Mouse (Mus musculus): ENCODE results near the gene Prr13. TPM values are rescaled to one million over a fixed set of nuclear protein-coding genes. Genes with fewer than 3 reads are reported as not detected.

Prr13 gene
- total and polyA plus RNA-seq, 2 experiments: 7.3 to 93.4 TPM

- Histone ChIP-seq H3K9ac (ENCODE audit: low read depth, low read length) (no peak overlapping the region), H3K4me3 (ENCODE audit: insufficient read depth, low read depth, low read length) (no peak overlapping the region), H3K27ac (replicated peaks; ENCODE audit: insufficient read depth, low read depth, low read length) (no peak overlapping the region), H3K4me1 (ENCODE audit: control insufficient read depth, insufficient read depth, low read length) (peaks cover 4% of the 10 kb centered on the region), H3K27me3 (ENCODE audit: control insufficient read depth, insufficient read depth, low read length) (no peaks in the 10 kb centered on the region), H3K79me2 (ENCODE audit: control insufficient read depth, insufficient read depth, low read length) (no peaks in the 10 kb centered on the region), H3K36me3 (ENCODE audit: control insufficient read depth, insufficient read depth, low read length) (peaks cover 5% of the 10 kb centered on the region)
- TF ChIP-seq CTCF (IDR thresholded peaks at IDR 0.05; ENCODE audit: low read depth, low read length): no peak
- no peak for TF ChIP-seq POLR2A (IDR thresholded peaks at IDR 0.05; ENCODE audit: extremely low read depth, insufficient read depth, low read length)
- DNase-seq (ENCODE audit: extremely low read depth, low read depth, low spot score): no peak
- WGBS: 18% methylated on average over 2 of the region's 2 CpGs
Measured at GRCm38 (mm10) chr15:102506464-102506830, 47.6 kb downstream of the Prr13 start.

GRCm38 (mm10) chr15:102506864-102507263, 48.0 kb downstream of the Prr13 start:
- no peaks in the 10 kb centered on the region for H3K27me3 ChIP-seq (ENCODE audit: control insufficient read depth, insufficient read depth, low read length)
- no peak for DNase-seq (ENCODE audit: extremely low read depth, low read depth, low spot score)
- peaks cover 5% of the 10 kb centered on the region for H3K36me3 ChIP-seq (ENCODE audit: control insufficient read depth, insufficient read depth, low read length)
- no peak overlapping the region for H3K27ac ChIP-seq (replicated peaks; ENCODE audit: insufficient read depth, low read depth, low read length)
- H3K79me2 ChIP-seq (ENCODE audit: control insufficient read depth, insufficient read depth, low read length): no peaks in the 10 kb centered on the region
- peaks cover 4% of the 10 kb centered on the region for H3K4me1 ChIP-seq (ENCODE audit: control insufficient read depth, insufficient read depth, low read length)
- TF ChIP-seq CTCF (IDR thresholded peaks at IDR 0.05; ENCODE audit: low read depth, low read length): no peak
- no peak for TF ChIP-seq POLR2A (IDR thresholded peaks at IDR 0.05; ENCODE audit: extremely low read depth, insufficient read depth, low read length)
- WGBS: 94% methylated on average over 1 of the region's 1 CpGs
- H3K9ac ChIP-seq (ENCODE audit: low read depth, low read length): no peak overlapping the region
- no peak overlapping the region for H3K4me3 ChIP-seq (ENCODE audit: insufficient read depth, low read depth, low read length)

GRCm38 (mm10) chr15:102507561-102507960, 48.7 kb downstream of the Prr13 start:
- no peak overlapping the region for H3K27ac ChIP-seq (replicated peaks; ENCODE audit: insufficient read depth, low read depth, low read length)
- peaks cover 4% of the 10 kb centered on the region for H3K4me1 ChIP-seq (ENCODE audit: control insufficient read depth, insufficient read depth, low read length)
- no peaks in the 10 kb centered on the region for H3K27me3 ChIP-seq (ENCODE audit: control insufficient read depth, insufficient read depth, low read length)
- H3K4me3 ChIP-seq (ENCODE audit: insufficient read depth, low read depth, low read length): no peak overlapping the region
- no peak for DNase-seq (ENCODE audit: extremely low read depth, low read depth, low spot score)
- H3K79me2 ChIP-seq (ENCODE audit: control insufficient read depth, insufficient read depth, low read length): no peaks in the 10 kb centered on the region
- H3K9ac ChIP-seq (ENCODE audit: low read depth, low read length): no peak overlapping the region
- peaks cover 5% of the 10 kb centered on the region for H3K36me3 ChIP-seq (ENCODE audit: control insufficient read depth, insufficient read depth, low read length)
- TF ChIP-seq POLR2A (IDR thresholded peaks at IDR 0.05; ENCODE audit: extremely low read depth, insufficient read depth, low read length) (no peak), CTCF (IDR thresholded peaks at IDR 0.05; ENCODE audit: low read depth, low read length) (no peak)

GRCm38 (mm10) chr15:102508336-102508735, 49.5 kb downstream of the Prr13 start:
- Histone ChIP-seq H3K27me3 (ENCODE audit: control insufficient read depth, insufficient read depth, low read length) (no peaks in the 10 kb centered on the region), H3K79me2 (ENCODE audit: control insufficient read depth, insufficient read depth, low read length) (no peaks in the 10 kb centered on the region), H3K4me3 (ENCODE audit: insufficient read depth, low read depth, low read length) (no peak overlapping the region), H3K27ac (replicated peaks; ENCODE audit: insufficient read depth, low read depth, low read length) (no peak overlapping the region), H3K36me3 (ENCODE audit: control insufficient read depth, insufficient read depth, low read length) (peaks cover under 1% of the 10 kb centered on the region; the same call in 1 of the 2 replicates), H3K9ac (ENCODE audit: low read depth, low read length) (no peak overlapping the region), H3K4me1 (ENCODE audit: control insufficient read depth, insufficient read depth, low read length) (peaks cover 4% of the 10 kb centered on the region)
- WGBS: 90% methylated on average over 3 of the region's 3 CpGs
- DNase-seq (ENCODE audit: extremely low read depth, low read depth, low spot score): no peak
- TF ChIP-seq CTCF (IDR thresholded peaks at IDR 0.05; ENCODE audit: low read depth, low read length) (no peak), POLR2A (IDR thresholded peaks at IDR 0.05; ENCODE audit: extremely low read depth, insufficient read depth, low read length) (no peak)

- H3K27me3 ChIP-seq (ENCODE audit: control insufficient read depth, insufficient read depth, low read length): no peaks in the 10 kb centered on the region
- H3K27ac ChIP-seq (replicated peaks; ENCODE audit: insufficient read depth, low read depth, low read length): no peak overlapping the region
- no peak for TF ChIP-seq CTCF (IDR thresholded peaks at IDR 0.05; ENCODE audit: low read depth, low read length)
- DNase-seq (ENCODE audit: extremely low read depth, low read depth, low spot score): no peak
- WGBS: 28% methylated on average over 9 of the region's 9 CpGs
- peaks cover 4% of the 10 kb centered on the region for H3K4me1 ChIP-seq (ENCODE audit: control insufficient read depth, insufficient read depth, low read length)
- H3K36me3 ChIP-seq (ENCODE audit: control insufficient read depth, insufficient read depth, low read length): no peaks in the 10 kb centered on the region
- peak overlapping the region; percentile 90 for H3K4me3 ChIP-seq (ENCODE audit: insufficient read depth, low read depth, low read length)
- H3K9ac ChIP-seq (ENCODE audit: low read depth, low read length): peak overlapping the region; percentile 78
- H3K79me2 ChIP-seq (ENCODE audit: control insufficient read depth, insufficient read depth, low read length): no peaks in the 10 kb centered on the region
Measured at GRCm38 (mm10) chr15:102510110-102510509, 51.3 kb downstream of the Prr13 start.

GRCm38 (mm10) chr15:102510590-102511284, 51.9 kb downstream of the Prr13 start:
- H3K27me3 ChIP-seq (ENCODE audit: control insufficient read depth, insufficient read depth, low read length): no peaks in the 10 kb centered on the region
- TF ChIP-seq CTCF (IDR thresholded peaks at IDR 0.05; ENCODE audit: low read depth, low read length) (no peak), POLR2A (IDR thresholded peaks at IDR 0.05; ENCODE audit: extremely low read depth, insufficient read depth, low read length) (no peak)
- no peaks in the 10 kb centered on the region for H3K79me2 ChIP-seq (ENCODE audit: control insufficient read depth, insufficient read depth, low read length)
- peak overlapping the region; percentile 90 for H3K4me3 ChIP-seq (ENCODE audit: insufficient read depth, low read depth, low read length)
- peak; percentile 52 for DNase-seq (ENCODE audit: extremely low read depth, low read depth, low spot score)
- H3K9ac ChIP-seq (ENCODE audit: low read depth, low read length): peak overlapping the region; percentile 78
- 5% methylated on average over 34 of the region's 34 CpGs for WGBS
- no peaks in the 10 kb centered on the region for H3K36me3 ChIP-seq (ENCODE audit: control insufficient read depth, insufficient read depth, low read length)
- peaks cover 4% of the 10 kb centered on the region for H3K4me1 ChIP-seq (ENCODE audit: control insufficient read depth, insufficient read depth, low read length)
- H3K27ac ChIP-seq (replicated peaks; ENCODE audit: insufficient read depth, low read depth, low read length): no peak overlapping the region
